Mouse (Mus musculus) heart, adult 18-20 months (tissue): ENCODE data around the gene H2al1i. TPM values are rescaled to one million over a fixed set of nuclear protein-coding genes. Genes with fewer than 3 reads are reported as not detected.

ENCODE experiments used
- total RNA-seq, 2 experiments: library from RNA; stranded (reverse); gene quantifications; 2 replicates each; pipeline ENCODE4 v1.2.3; 2021

The H2al1i gene
- total RNA-seq, 2 experiments from 2014 or later = not detected

Other genes starting within 250 kb of the H2al1i start
- gene H2al1a, start 25.4 kb upstream of the H2al1i start, total RNA-seq = not detected
- not detected for gene H2al1b, start 22.2 kb upstream of the H2al1i start, total RNA-seq
- not detected for gene H2al1c, start 19.0 kb upstream of the H2al1i start, total RNA-seq
- not detected for gene H2al1d, start 15.8 kb upstream of the H2al1i start, total RNA-seq
- gene H2al1e, start 12.7 kb upstream of the H2al1i start, total RNA-seq = not detected
- not detected for gene H2al1f, start 9.5 kb upstream of the H2al1i start, total RNA-seq
- gene H2al1g, start 6.4 kb upstream of the H2al1i start, total RNA-seq = not detected
- gene H2al1h, start 3.2 kb upstream of the H2al1i start, total RNA-seq = not detected
- not detected for gene H2al1j, start 3.2 kb downstream of the H2al1i start, total RNA-seq